Mouse (Mus musculus): ENCODE results near the gene Nt5dc2. TPM values are rescaled to one million over a fixed set of nuclear protein-coding genes. Genes with fewer than 3 reads are reported as not detected.

Gene Nt5dc2
- 393 and 421 TPM in 2 replicates for polyA plus RNA-seq (2015; fragmentation: Nextera tagmentation; extraction: Ambion mirVana)

DNA sequence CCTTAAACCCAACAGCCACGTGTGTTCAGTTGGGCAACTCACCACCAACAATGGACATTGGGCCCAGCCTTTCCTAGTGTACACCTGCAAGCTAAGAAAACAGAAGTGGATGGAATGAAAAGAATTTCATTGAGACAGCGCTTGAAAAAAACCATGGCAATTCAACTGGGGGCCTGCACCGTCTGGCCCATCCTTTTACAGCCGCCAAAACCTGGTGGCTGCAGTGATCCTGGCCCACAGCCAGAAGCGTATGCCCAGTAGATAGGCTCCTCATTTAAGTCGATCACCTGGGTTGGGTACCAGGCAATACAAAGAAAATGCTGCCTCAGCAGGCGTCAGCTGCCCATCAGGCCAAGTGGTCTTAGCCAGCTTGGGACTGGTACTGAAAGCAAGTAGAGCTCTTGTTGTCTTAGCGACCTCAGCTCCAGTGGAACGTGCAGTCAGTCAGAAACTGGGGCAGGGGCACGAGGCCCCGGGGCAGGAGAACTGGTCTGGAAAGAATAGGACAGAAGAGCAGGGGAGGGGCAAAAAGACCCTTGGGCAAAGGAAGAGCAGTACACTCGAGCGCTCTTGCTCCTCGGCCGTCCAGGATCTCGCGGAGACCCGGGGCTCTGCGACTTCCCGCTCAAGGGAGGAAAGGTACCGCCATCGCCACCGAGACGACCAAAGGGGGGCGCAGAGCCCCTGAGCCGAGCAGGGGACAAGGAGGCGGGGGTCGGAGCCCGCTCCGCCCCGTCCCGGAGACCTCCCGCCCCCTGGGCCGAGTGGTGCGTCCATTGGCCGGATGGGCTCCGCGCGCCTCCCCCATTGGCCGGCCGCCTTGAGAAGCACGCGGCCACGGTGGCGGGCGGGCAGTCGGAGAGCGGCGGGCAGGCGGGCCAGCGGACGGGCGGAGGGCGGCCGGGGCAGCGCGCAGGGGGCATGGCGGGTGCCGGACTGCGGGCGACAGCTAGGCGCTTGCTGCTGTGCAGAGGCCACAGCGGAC, at the start of gene Nt5dc2:
Gene Nt5dc2 (plus strand): TSS at position 818 of the 985 bp plus-strand sequence.
- peaks cover 68% of the 10 kb centered on the region for H3K4me1 ChIP-seq
- 4% methylated on average over 62 of the region's 63 CpGs for WGBS

DNA sequence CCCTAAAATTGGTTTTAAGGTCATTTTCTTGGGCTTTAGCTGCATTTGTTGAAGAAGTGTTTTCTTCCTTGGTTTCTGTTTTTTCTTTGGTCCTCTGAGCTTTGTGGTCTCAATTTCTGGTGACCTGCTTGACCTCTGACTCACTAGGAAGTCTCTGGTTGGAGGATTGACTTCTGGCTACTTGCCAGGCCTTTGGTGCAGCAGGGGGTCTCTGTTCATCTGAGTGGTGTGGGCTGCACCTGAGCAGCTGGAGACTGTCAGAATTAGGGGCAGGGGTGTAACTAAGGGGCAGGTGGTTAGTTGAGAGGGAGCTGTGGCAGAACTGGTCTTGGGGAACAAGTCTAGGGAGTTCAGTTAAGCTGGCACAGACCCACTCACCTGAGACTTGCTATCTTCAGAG, 49.7 kb upstream of the Nt5dc2 start:
- Histone ChIP-seq H3K36me3 (peaks cover 65% of the 10 kb centered on the region), H3K4me2 (replicated peaks) (no peak overlapping the region)
- no peak for ATAC-seq (ENCODE audit: insufficient number of reproducible peaks, low FRiP score, low TSS enrichment, low read depth)

More for the DNA sequence above, at the start of gene Nt5dc2:
- H3K27ac ChIP-seq (replicated peaks) = peak within 1 kb of the TSS; percentile 81
- H3K4me3 ChIP-seq (replicated peaks) = peak within 1 kb of the TSS; percentile 90
- peak; percentile 84 for ATAC-seq (ENCODE audit: insufficient number of reproducible peaks, low FRiP score, low TSS enrichment, low read depth)
- peak within 1 kb of the TSS; percentile 73 for H3K4me2 ChIP-seq (replicated peaks)
- peak within 1 kb of the TSS; percentile 91 for H3K9ac ChIP-seq
- H3K27me3 ChIP-seq = no peaks in the 10 kb centered on the region
- no peaks in the 10 kb centered on the region for H3K9me3 ChIP-seq (replicated peaks)
- peaks cover 10% of the 10 kb centered on the region for H3K36me3 ChIP-seq

DNA sequence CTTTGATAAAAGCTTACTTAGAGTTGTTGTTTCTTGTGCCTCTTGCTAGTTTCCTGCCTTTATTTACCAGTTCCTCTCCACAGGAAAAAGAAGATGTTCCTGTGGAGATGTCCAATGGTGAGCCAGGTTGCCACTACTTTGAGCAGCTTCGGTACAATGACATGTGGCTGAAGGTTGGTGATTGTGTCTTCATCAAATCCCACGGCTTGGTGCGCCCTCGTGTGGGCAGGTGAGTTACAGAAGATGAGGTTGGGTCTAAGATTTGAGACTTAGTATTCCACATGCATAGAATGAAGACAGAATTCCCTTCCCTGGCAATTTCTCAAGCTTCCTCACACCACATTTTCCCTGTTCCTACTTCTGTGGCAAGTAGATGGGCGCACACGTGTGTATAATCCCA, 43.4 kb upstream of the Nt5dc2 start:
- Histone ChIP-seq H3K27me3 (no peaks in the 10 kb centered on the region), H3K4me1 (no peaks in the 10 kb centered on the region), H3K9ac (no peak overlapping the region), H3K36me3 (peaks cover 76% of the 10 kb centered on the region), H3K4me2 (replicated peaks) (no peak overlapping the region), H3K4me3 (replicated peaks) (no peak overlapping the region), H3K27ac (replicated peaks) (no peak overlapping the region), H3K9me3 (replicated peaks) (no peaks in the 10 kb centered on the region)
- WGBS = 81% methylated on average over 6 of the region's 6 CpGs
- ATAC-seq (ENCODE audit: insufficient number of reproducible peaks, low FRiP score, low TSS enrichment, low read depth) = no peak

More for the DNA sequence above, 49.7 kb upstream of the Nt5dc2 start:
- H3K27me3 ChIP-seq = no peaks in the 10 kb centered on the region
- no peak overlapping the region for H3K9ac ChIP-seq
- no peak overlapping the region for H3K27ac ChIP-seq (replicated peaks)
- H3K4me3 ChIP-seq (replicated peaks) = no peak overlapping the region
- no peaks in the 10 kb centered on the region for H3K4me1 ChIP-seq
- H3K9me3 ChIP-seq (replicated peaks) = no peaks in the 10 kb centered on the region

DNA sequence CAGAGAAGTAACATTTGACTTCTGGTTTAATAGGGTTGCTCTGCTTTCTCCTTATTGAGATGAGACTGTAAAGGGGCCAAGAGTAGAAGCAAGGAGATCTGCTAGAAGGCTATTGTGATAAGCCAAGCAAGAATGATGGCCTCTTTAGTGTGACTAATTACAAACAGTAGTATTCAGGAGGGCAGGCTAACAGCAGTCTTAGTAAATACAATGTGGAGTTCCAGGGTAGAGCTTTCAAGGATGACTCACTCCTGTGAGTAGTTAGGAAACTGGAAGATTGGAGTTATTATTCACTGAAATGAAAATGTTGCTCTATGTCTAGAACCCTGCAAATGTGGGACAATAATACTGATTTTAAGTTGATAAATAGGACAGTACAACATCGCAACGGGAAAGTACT, 42.3 kb upstream of the Nt5dc2 start:
- 96% methylated on average over 2 of the region's 2 CpGs for WGBS
- Histone ChIP-seq H3K4me2 (replicated peaks) (no peak overlapping the region), H3K9me3 (replicated peaks) (no peaks in the 10 kb centered on the region), H3K9ac (no peak overlapping the region), H3K4me3 (replicated peaks) (no peak overlapping the region), H3K27ac (replicated peaks) (no peak overlapping the region), H3K36me3 (peaks cover 76% of the 10 kb centered on the region), H3K27me3 (no peaks in the 10 kb centered on the region), H3K4me1 (no peaks in the 10 kb centered on the region)
- ATAC-seq (ENCODE audit: insufficient number of reproducible peaks, low FRiP score, low TSS enrichment, low read depth) = no peak

DNA sequence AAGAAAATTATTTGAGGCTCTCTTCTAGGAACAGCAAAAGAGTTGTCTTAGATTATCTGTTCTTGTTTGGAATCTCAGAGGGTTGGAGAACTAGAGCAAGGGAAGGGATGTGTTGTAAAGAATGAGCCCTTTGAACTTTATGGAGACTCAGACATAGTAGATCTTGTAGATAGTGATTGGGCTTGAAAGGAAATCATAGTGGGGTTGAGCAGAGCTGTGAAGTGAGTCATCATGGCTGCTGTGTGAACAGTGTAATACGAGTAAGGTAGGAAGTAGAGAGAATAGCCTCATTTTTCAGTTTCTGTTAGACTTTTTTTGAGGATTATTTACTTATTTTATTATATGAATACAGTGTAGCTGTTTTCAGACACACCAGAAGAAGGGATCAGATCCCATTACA, 40.9 kb upstream of the Nt5dc2 start:
- peaks cover 83% of the 10 kb centered on the region for H3K36me3 ChIP-seq
- no peaks in the 10 kb centered on the region for H3K27me3 ChIP-seq
- H3K4me1 ChIP-seq = no peaks in the 10 kb centered on the region
- no peaks in the 10 kb centered on the region for H3K9me3 ChIP-seq (replicated peaks)
- no peak overlapping the region for H3K27ac ChIP-seq (replicated peaks)
- H3K4me3 ChIP-seq (replicated peaks) = no peak overlapping the region
- no peak overlapping the region for H3K9ac ChIP-seq
- 83% methylated on average over 1 of the region's 1 CpGs for WGBS
- no peak overlapping the region for H3K4me2 ChIP-seq (replicated peaks)
- ATAC-seq (ENCODE audit: insufficient number of reproducible peaks, low FRiP score, low TSS enrichment, low read depth) = no peak

DNA sequence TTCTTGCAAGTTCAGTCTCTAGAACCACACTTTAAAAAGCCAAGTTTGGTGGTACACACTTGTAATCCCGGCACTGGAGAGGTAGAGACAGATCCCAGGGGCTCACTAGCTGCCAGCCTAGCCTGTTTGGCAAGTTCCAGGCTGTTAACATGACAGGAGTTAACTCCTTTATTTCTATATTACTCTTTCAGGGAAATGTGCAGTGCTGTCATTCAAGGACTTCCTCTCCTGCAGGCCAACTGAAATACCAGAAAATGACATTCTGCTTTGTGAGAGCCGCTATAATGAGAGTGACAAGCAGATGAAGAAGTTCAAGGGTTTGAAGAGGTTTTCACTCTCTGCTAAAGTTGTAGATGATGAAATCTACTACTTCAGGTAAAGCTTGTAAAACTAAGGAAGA, 25.7 kb upstream of the Nt5dc2 start:
- ATAC-seq (ENCODE audit: insufficient number of reproducible peaks, low FRiP score, low TSS enrichment, low read depth) = no peak

DNA sequence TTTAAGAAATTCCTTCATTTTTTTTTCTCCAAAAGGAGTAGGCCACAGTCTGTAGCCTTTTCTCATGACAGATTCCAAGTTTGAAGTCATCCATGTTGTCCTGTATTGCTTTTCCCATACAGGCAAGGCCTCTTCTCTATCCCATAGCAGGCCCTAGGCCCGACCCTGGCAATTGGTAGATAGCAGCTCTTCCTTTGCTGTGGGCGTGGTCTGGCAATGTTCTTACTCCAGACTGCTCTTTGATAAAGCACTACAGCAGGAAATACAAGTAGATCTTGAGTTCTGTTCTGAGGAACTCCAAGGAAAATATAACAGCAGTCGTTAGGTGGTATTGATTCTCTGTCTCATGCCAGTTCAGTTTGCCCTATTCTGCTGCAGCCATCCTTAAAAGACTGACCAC, 20.2 kb upstream of the Nt5dc2 start:
- peaks cover 80% of the 10 kb centered on the region for H3K36me3 ChIP-seq
- no peaks in the 10 kb centered on the region for H3K9me3 ChIP-seq (replicated peaks)
- H3K4me2 ChIP-seq (replicated peaks) = no peak overlapping the region
- no peaks in the 10 kb centered on the region for H3K27me3 ChIP-seq
- no peak for ATAC-seq (ENCODE audit: insufficient number of reproducible peaks, low FRiP score, low TSS enrichment, low read depth)
- no peak overlapping the region for H3K27ac ChIP-seq (replicated peaks)
- H3K4me3 ChIP-seq (replicated peaks) = no peak overlapping the region
- H3K4me1 ChIP-seq = no peaks in the 10 kb centered on the region
- no peak overlapping the region for H3K9ac ChIP-seq
- WGBS = 82% methylated on average over 3 of the region's 3 CpGs

More for the DNA sequence above, 25.7 kb upstream of the Nt5dc2 start:
- H3K9me3 ChIP-seq (replicated peaks) = no peaks in the 10 kb centered on the region
- H3K4me2 ChIP-seq (replicated peaks) = no peak overlapping the region
- H3K27ac ChIP-seq (replicated peaks) = 0 out of 2 replicates have a peak overlapping the region, but pooled peaks have one; percentile 0
- H3K27me3 ChIP-seq = no peaks in the 10 kb centered on the region
- no peak overlapping the region for H3K9ac ChIP-seq
- no peaks in the 10 kb centered on the region for H3K4me1 ChIP-seq
- 61% methylated on average over 2 of the region's 2 CpGs for WGBS
- H3K36me3 ChIP-seq = peaks cover 62% of the 10 kb centered on the region
- no peak overlapping the region for H3K4me3 ChIP-seq (replicated peaks)

DNA sequence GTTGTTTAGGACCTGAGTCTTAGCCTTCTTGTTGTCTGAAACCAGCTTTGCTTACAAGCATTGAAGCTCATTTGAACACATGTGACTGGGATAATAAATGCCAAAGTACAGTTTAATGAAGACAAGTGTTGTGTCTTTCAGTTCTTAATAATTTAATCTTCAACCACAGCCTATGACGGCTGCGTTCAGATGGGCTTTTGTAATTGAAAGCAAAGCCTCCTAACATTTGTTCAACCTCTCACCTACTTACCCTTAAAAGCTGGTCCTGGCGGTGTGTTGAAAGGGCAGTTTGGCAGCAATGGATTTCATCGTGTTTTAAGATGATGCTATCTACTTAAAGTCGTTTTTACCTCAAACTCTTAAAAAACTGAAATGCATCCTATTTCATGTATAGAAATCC, 18.7 kb upstream of the Nt5dc2 start:
- no peak overlapping the region for H3K9ac ChIP-seq
- H3K27me3 ChIP-seq = no peaks in the 10 kb centered on the region
- H3K4me2 ChIP-seq (replicated peaks) = no peak overlapping the region
- 86% methylated on average over 5 of the region's 5 CpGs for WGBS
- no peak for ATAC-seq (ENCODE audit: insufficient number of reproducible peaks, low FRiP score, low TSS enrichment, low read depth)
- H3K9me3 ChIP-seq (replicated peaks) = no peaks in the 10 kb centered on the region
- H3K4me1 ChIP-seq = no peaks in the 10 kb centered on the region
- H3K36me3 ChIP-seq = peaks cover 79% of the 10 kb centered on the region
- H3K4me3 ChIP-seq (replicated peaks) = no peak overlapping the region
- no peak overlapping the region for H3K27ac ChIP-seq (replicated peaks)

DNA sequence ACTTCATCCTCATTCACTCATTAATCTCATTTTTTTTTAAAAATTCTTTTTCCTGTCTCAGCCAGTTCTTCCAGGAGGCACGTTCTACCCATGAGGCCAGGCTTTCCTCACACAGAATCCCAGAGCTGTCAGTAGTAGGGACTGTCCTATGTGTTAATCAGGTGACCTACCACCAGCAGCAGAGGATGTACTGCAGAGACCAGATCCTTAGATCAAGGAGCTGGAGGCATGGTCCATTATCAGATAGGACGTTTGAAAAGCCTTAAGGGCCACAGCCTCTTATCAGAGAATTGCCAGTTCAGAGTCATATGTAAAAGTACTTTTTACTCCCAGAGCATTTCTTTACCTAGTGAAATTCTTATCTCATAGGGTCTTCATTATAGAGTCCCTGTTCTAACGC, 16.8 kb upstream of the Nt5dc2 start:
- Histone ChIP-seq H3K36me3 (peaks cover 82% of the 10 kb centered on the region), H3K4me1 (no peaks in the 10 kb centered on the region), H3K9ac (no peak overlapping the region), H3K4me3 (replicated peaks) (no peak overlapping the region), H3K27ac (replicated peaks) (no peak overlapping the region), H3K27me3 (no peaks in the 10 kb centered on the region), H3K9me3 (replicated peaks) (no peaks in the 10 kb centered on the region), H3K4me2 (replicated peaks) (no peak overlapping the region)
- ATAC-seq (ENCODE audit: insufficient number of reproducible peaks, low FRiP score, low TSS enrichment, low read depth) = no peak
- WGBS = 78% methylated on average over 3 of the region's 3 CpGs

DNA sequence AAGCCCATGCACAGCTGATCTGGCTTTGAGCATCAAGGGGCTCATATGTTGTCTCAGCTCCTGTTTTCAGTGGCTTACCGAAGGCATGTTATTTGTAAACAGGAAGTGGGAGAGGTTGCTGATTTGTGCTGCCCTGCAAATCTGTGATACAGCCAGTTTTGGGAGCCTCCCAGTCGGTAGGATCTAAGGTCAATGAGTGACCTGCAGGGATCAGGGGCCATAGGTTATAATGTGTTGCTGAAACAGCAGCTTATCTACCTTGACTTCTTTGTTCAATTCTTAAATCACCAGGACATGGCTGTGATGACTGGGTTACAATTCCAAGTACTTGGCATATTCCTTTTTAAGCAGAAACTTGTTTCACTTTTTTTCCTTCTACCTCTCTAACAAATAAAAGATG, 15.3 kb upstream of the Nt5dc2 start:
- Histone ChIP-seq H3K9ac (no peak overlapping the region), H3K9me3 (replicated peaks) (no peaks in the 10 kb centered on the region), H3K4me3 (replicated peaks) (no peak overlapping the region), H3K27ac (replicated peaks) (no peak overlapping the region), H3K4me2 (replicated peaks) (no peak overlapping the region), H3K36me3 (peaks cover 72% of the 10 kb centered on the region), H3K4me1 (no peaks in the 10 kb centered on the region), H3K27me3 (no peaks in the 10 kb centered on the region)
- WGBS = 55% methylated on average over 2 of the region's 2 CpGs
- no peak for ATAC-seq (ENCODE audit: insufficient number of reproducible peaks, low FRiP score, low TSS enrichment, low read depth)

DNA sequence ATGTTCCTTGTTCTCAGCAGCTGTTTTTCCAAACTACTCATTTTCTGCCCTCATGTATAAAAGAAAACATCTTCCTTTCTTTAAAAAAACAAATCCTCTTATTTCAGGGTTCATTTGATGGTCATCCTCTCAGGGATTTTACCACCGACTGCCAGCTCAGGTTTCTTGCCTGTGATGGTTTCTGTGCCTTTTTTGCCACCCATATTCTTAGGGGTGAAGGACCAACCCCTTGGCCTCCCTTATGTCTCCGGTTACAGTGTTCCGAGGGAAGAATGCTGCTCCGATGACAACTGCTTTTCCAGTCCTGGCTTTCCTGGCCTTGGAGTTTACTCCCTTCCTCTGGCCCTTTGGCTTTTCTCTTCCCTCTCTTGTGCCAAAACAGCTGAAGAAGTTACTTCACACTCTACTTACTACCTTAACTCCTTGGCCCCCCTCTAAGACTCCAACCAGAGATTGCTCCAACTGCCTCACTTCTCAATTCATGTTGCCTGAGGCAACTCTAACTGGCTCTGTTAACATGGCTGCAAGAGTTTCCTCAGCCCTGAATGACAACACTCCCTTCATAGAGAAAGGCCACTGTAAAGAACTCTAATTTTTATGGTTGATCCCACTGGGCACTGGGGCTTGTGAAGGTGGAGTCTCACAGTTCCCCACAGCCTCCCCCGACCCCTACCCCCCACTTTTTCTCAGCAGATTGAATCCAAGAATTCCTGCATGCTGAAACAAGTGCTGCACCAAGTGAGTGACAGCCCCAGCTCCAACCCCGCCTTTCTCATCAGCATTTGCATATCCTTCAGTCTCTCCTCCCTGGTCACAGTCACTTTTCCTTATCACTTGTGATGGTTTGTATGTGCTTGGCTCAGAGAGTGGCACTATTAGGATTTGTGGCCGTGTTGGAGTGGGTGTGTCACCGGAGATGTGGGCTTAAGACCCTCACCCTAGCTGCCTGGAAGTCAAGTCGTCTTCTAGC, 5.5 kb upstream of the Nt5dc2 start:
- Histone ChIP-seq H3K4me2 (replicated peaks) (peak overlapping the region; percentile 29; the same call in 1 of the 2 replicates), H3K4me1 (peaks cover 34% of the 10 kb centered on the region), H3K4me3 (replicated peaks) (no peak overlapping the region), H3K27ac (replicated peaks) (peak overlapping the region; percentile 78), H3K9me3 (replicated peaks) (no peaks in the 10 kb centered on the region), H3K27me3 (no peaks in the 10 kb centered on the region), H3K9ac (no peak overlapping the region), H3K36me3 (peaks cover 13% of the 10 kb centered on the region; the same call in 1 of the 2 replicates)
- no peak for ATAC-seq (ENCODE audit: insufficient number of reproducible peaks, low FRiP score, low TSS enrichment, low read depth)
- 38% methylated on average over 9 of the region's 9 CpGs for WGBS

Data from embryonic facial prominence, embryonic 15.5 days (tissue).